Mouse (Mus musculus) intestine, embryonic 14.5 days (tissue): ENCODE results near the gene Gm42688. TPM values are rescaled to one million over a fixed set of nuclear protein-coding genes. Genes with fewer than 3 reads are reported as not detected.

Experiments used
- microRNA counts: library from miRNA; unstranded; fragments of <30 nt; microRNA quantifications from one replicate; lab custom pipeline; 2016
- microRNA-seq: library from miRNA; unstranded; fragments of <30 nt; microRNA quantifications from one replicate; pipeline ENCODE4, GENCODE M21; 2016
- polyA plus RNA-seq: library from polyadenylated mRNA; unstranded; fragments of >200 nt; fragmentation: Nextera tagmentation; extraction: Ambion mirVana; gene quantifications from 2 replicates; pipeline ENCODE4 v1.2.1, GENCODE M21; 2014

Gm42688 gene
- polyA plus RNA-seq, 1 experiment from 2014 or later, result 2.6 TPM

MicroRNA genes within 50 kb of the gene (microRNA counts, 519-probe panel; counts per million panel counts)
- not detected for microRNA mmu-miR-3470a+mmu-miR-3470b (lab: Ali Mortazavi, UCI)

Small RNA genes within 50 kb of the gene (microRNA-seq; reads per million reads assigned to microRNA genes)
- not detected for gene Mir3470a

Other genes starting within 250 kb of the Gm42688 start
- gene Sema4f, start 161.8 kb upstream of the Gm42688 start, polyA plus RNA-seq, result 1.5 and 1.6 TPM in 2 replicates
- 0.17 and 0.47 TPM in 2 replicates for gene M1ap, start 154.7 kb upstream of the Gm42688 start, polyA plus RNA-seq
- 7.6 and 9.1 TPM in 2 replicates for gene Dok1, start 68.1 kb upstream of the Gm42688 start, polyA plus RNA-seq
- gene Loxl3, start 67.4 kb upstream of the Gm42688 start, polyA plus RNA-seq, result 13.6 and 14.4 TPM in 2 replicates
- gene Aup1, start 47.1 kb upstream of the Gm42688 start, polyA plus RNA-seq, result 158 and 167 TPM in 2 replicates
- 42.6 and 45.9 TPM in 2 replicates for gene Htra2, start 46.3 kb upstream of the Gm42688 start, polyA plus RNA-seq
- gene Dqx1, start 43.8 kb upstream of the Gm42688 start, polyA plus RNA-seq, result 7.7 and 8.2 TPM in 2 replicates
- gene Tlx2, start 31.3 kb upstream of the Gm42688 start, polyA plus RNA-seq, result 36.4 and 43.1 TPM in 2 replicates
- 45.5 and 46.9 TPM in 2 replicates for gene Pcgf1, start 23.7 kb upstream of the Gm42688 start, polyA plus RNA-seq
- 1.1 and 1.4 TPM in 2 replicates for gene Lbx2, start 15.2 kb upstream of the Gm42688 start, polyA plus RNA-seq
- gene Ccdc142, start within 50 bp of the Gm42688 start, polyA plus RNA-seq, result 2.0 and 2.9 TPM in 2 replicates
- gene Mrpl53, start 7.4 kb downstream of the Gm42688 start, polyA plus RNA-seq, result 132 and 136 TPM in 2 replicates
- gene Mogs, start 13.9 kb downstream of the Gm42688 start, polyA plus RNA-seq, result 39.7 and 60.0 TPM in 2 replicates
- 83.8 and 91.2 TPM in 2 replicates for gene Wbp1, start 19.9 kb downstream of the Gm42688 start, polyA plus RNA-seq
- 13.4 and 13.8 TPM in 2 replicates for gene Ino80b, start 23.8 kb downstream of the Gm42688 start, polyA plus RNA-seq
- gene Rtkn, start 33.8 kb downstream of the Gm42688 start, polyA plus RNA-seq, result 16.9 and 17.6 TPM in 2 replicates
- gene Wdr54, start 54.8 kb downstream of the Gm42688 start, polyA plus RNA-seq, result 4.3 and 6.4 TPM in 2 replicates
- 0.47 and 0.83 TPM in 2 replicates for gene 1700003E16Rik, start 54.8 kb downstream of the Gm42688 start, polyA plus RNA-seq
- 75.3 and 76.0 TPM in 2 replicates for gene Dctn1, start 64.3 kb downstream of the Gm42688 start, polyA plus RNA-seq
- gene Slc4a5, start 118.2 kb downstream of the Gm42688 start, polyA plus RNA-seq, result 0.17 and 0.46 TPM in 2 replicates
- gene Mthfd2, start 224.3 kb downstream of the Gm42688 start, polyA plus RNA-seq, result 36.0 and 37.4 TPM in 2 replicates
- gene Mob1a, start 224.4 kb downstream of the Gm42688 start, polyA plus RNA-seq, result 74.8 and 76.4 TPM in 2 replicates
- 144 and 155 TPM in 2 replicates for gene Bola3, start 247.5 kb downstream of the Gm42688 start, polyA plus RNA-seq